Mouse (Mus musculus) hindbrain, embryonic 11.5 days (tissue): Measurements from ENCODE around the gene Cacna1d. TPM values are rescaled to one million over a fixed set of nuclear protein-coding genes. Genes with fewer than 3 reads are reported as not detected.
A peak's percentile ranks its signal among the peaks of the same experiment; 100 is the strongest.

Experiments used
- ATAC-seq: fragments of 200-750 bp; cut with Nextera tagmentation; 2 replicates; pipeline ENCODE4 v1.8.0; 2017; ENCODE audit warnings: mild to moderate bottlenecking, moderate TSS enrichment, moderate library complexity; ENCODE audit not compliant: low FRiP score
- DNase-seq: peaks from one replicate; pipeline ENCODE4 v3.0.0-alpha.2; 2015; ENCODE audit warnings: low spot score
- H3K27ac ChIP-seq: fragments of 300-500 bp; sonication (generic); 2 replicates; pipeline ENCODE4 v1.5.1; 2014; ENCODE audit warnings: mild to moderate bottlenecking, low read depth, low read length
- H3K27me3 ChIP-seq: fragments of 300-500 bp; sonication (generic); 2 replicates; pipeline ENCODE4 v1.6.1; 2014; ENCODE audit warnings: mild to moderate bottlenecking, low read length, moderate library complexity, mixed read lengths; ENCODE audit not compliant: control insufficient read depth, insufficient read depth
- H3K36me3 ChIP-seq: fragments of 300-500 bp; sonication (generic); 2 replicates; pipeline ENCODE4 v1.6.1; 2014; ENCODE audit warnings: mild to moderate bottlenecking, low read length, moderate library complexity, mixed read lengths; ENCODE audit not compliant: control insufficient read depth, insufficient read depth
- H3K4me1 ChIP-seq: fragments of 300-500 bp; sonication (generic); replicated peaks from 2 replicates; pipeline ENCODE4 v1.6.1; 2014; ENCODE audit warnings: low read length, mixed read lengths; ENCODE audit not compliant: control insufficient read depth, insufficient read depth
- H3K4me2 ChIP-seq: fragments of 300-500 bp; sonication (generic); replicated peaks from 2 replicates; pipeline ENCODE4 v1.6.1; 2014; ENCODE audit warnings: mild to moderate bottlenecking, low read depth, low read length
- H3K4me3 ChIP-seq: fragments of 300-500 bp; sonication (generic); 2 replicates; pipeline ENCODE4 v1.5.1; 2014; ENCODE audit warnings: low read depth, low read length
- H3K9ac ChIP-seq: fragments of 300-500 bp; sonication (generic); 2 replicates; pipeline ENCODE4 v1.6.1; 2014; ENCODE audit warnings: low read depth, low read length
- H3K9me3 ChIP-seq: fragments of 300-500 bp; sonication (generic); 2 replicates; pipeline ENCODE4 v1.6.1; 2016; ENCODE audit warnings: low read length; ENCODE audit not compliant: control insufficient read depth
- WGBS: fragments of 180-500 bp; shearing (Covaris S2); extraction: QIAGEN DNeasy Blood & Tissue Kit; methylation state at CpG from one replicate; pipeline ENCODE4 v1.1.7; 2014; 5-methylcytosine and 5-hydroxymethylcytosine counted together
- polyA plus RNA-seq: library from polyadenylated mRNA; unstranded; fragments of >200 nt; fragmentation: Nextera tagmentation; extraction: Ambion mirVana; gene quantifications from 2 replicates; pipeline ENCODE4 v1.2.1, GENCODE M21; 2014

The Cacna1d gene
- polyA plus RNA-seq, 1 experiment from 2014 or later = 2.9 TPM

- H3K27ac ChIP-seq = no peak overlapping the region
These were observed 164.2 kb downstream of the Cacna1d start for GRCm38 (mm10) chr14:30327051-30327450.

GRCm38 (mm10) chr14:30326226-30326625, 165.0 kb downstream of the Cacna1d start:
- DNase-seq (no peak), ATAC-seq (no peak)
- no peaks in the 10 kb centered on the region for H3K36me3 ChIP-seq
- H3K9ac ChIP-seq = no peak overlapping the region
- H3K27me3 ChIP-seq = no peaks in the 10 kb centered on the region
- H3K4me3 ChIP-seq = no peak overlapping the region
- H3K27ac ChIP-seq = no peak overlapping the region
- H3K4me2 ChIP-seq = no peak overlapping the region
- no peaks in the 10 kb centered on the region for H3K9me3 ChIP-seq
- WGBS = 72% methylated on average over 4 of the region's 4 CpGs
- H3K4me1 ChIP-seq = no peaks in the 10 kb centered on the region

More at GRCm38 (mm10) chr14:30327051-30327450, 164.2 kb downstream of the Cacna1d start:
- no peaks in the 10 kb centered on the region for H3K36me3 ChIP-seq
- no peak overlapping the region for H3K4me3 ChIP-seq
- H3K4me1 ChIP-seq = no peaks in the 10 kb centered on the region
- H3K9ac ChIP-seq = no peak overlapping the region
- no peaks in the 10 kb centered on the region for H3K27me3 ChIP-seq
- H3K4me2 ChIP-seq = no peak overlapping the region
- 37% methylated on average over 8 of the region's 8 CpGs for WGBS
- no peak for DNase-seq
- ATAC-seq = no peak
- no peaks in the 10 kb centered on the region for H3K9me3 ChIP-seq

- no peaks in the 10 kb centered on the region for H3K27me3 ChIP-seq
- no peaks in the 10 kb centered on the region for H3K36me3 ChIP-seq
- DNase-seq = no peak
- no peak overlapping the region for H3K4me3 ChIP-seq
- H3K4me2 ChIP-seq = no peak overlapping the region
- WGBS = 92% methylated on average over 5 of the region's 5 CpGs
- no peak overlapping the region for H3K27ac ChIP-seq
- no peaks in the 10 kb centered on the region for H3K9me3 ChIP-seq
- no peak overlapping the region for H3K9ac ChIP-seq
- ATAC-seq = no peak
- no peaks in the 10 kb centered on the region for H3K4me1 ChIP-seq
These were observed 166.3 kb downstream of the Cacna1d start for GRCm38 (mm10) chr14:30324994-30325393.

- no peak overlapping the region for H3K4me3 ChIP-seq
- H3K9ac ChIP-seq = no peak overlapping the region
- no peaks in the 10 kb centered on the region for H3K9me3 ChIP-seq
- no peak overlapping the region for H3K4me2 ChIP-seq
- H3K27me3 ChIP-seq = no peaks in the 10 kb centered on the region
- H3K4me1 ChIP-seq = no peaks in the 10 kb centered on the region
- ATAC-seq = no peak
- WGBS = 94% methylated on average over 9 of the region's 9 CpGs
- H3K27ac ChIP-seq = no peak overlapping the region
- no peak for DNase-seq
- no peaks in the 10 kb centered on the region for H3K36me3 ChIP-seq
These were observed 172.4 kb downstream of the Cacna1d start for GRCm38 (mm10) chr14:30318715-30319437.

- Histone ChIP-seq H3K4me3 (no peak overlapping the region), H3K27ac (no peak overlapping the region), H3K9ac (no peak overlapping the region), H3K9me3 (no peaks in the 10 kb centered on the region), H3K36me3 (no peaks in the 10 kb centered on the region), H3K4me2 (no peak overlapping the region), H3K27me3 (no peaks in the 10 kb centered on the region), H3K4me1 (no peaks in the 10 kb centered on the region)
- ATAC-seq (no peak), DNase-seq (no peak)
- 89% methylated on average over 12 of the region's 12 CpGs for WGBS
These were observed 173.0 kb downstream of the Cacna1d start for GRCm38 (mm10) chr14:30318293-30318692.

GRCm38 (mm10) chr14:30317616-30318015, 173.6 kb downstream of the Cacna1d start:
- whole genome bisulfite sequencing = 85% methylated on average over 10 of the region's 10 CpGs
- no peak overlapping the region for H3K9ac ChIP-seq
- ATAC-seq (no peak), DNase-seq (no peak)
- H3K27ac ChIP-seq = no peak overlapping the region
- H3K36me3 ChIP-seq = no peaks in the 10 kb centered on the region
- no peak overlapping the region for H3K4me2 ChIP-seq
- H3K4me1 ChIP-seq = no peaks in the 10 kb centered on the region
- no peak overlapping the region for H3K4me3 ChIP-seq
- no peaks in the 10 kb centered on the region for H3K27me3 ChIP-seq
- H3K9me3 ChIP-seq = no peaks in the 10 kb centered on the region

- Histone ChIP-seq H3K36me3 (no peaks in the 10 kb centered on the region), H3K4me3 (no peak overlapping the region), H3K27ac (no peak overlapping the region), H3K27me3 (no peaks in the 10 kb centered on the region), H3K4me1 (no peaks in the 10 kb centered on the region), H3K9ac (no peak overlapping the region), H3K4me2 (no peak overlapping the region), H3K9me3 (no peaks in the 10 kb centered on the region)
- ATAC-seq = no peak
- WGBS = 71% methylated on average over 13 of the region's 13 CpGs
- DNase-seq = no peak
These were observed 179.9 kb downstream of the Cacna1d start for GRCm38 (mm10) chr14:30311206-30311889.

- Histone ChIP-seq H3K4me2 (no peak overlapping the region), H3K4me3 (no peak overlapping the region), H3K27me3 (no peaks in the 10 kb centered on the region), H3K27ac (no peak overlapping the region), H3K9me3 (no peaks in the 10 kb centered on the region), H3K36me3 (no peaks in the 10 kb centered on the region), H3K9ac (no peak overlapping the region), H3K4me1 (no peaks in the 10 kb centered on the region)
- no peak for ATAC-seq
- DNase-seq = no peak
- WGBS = 88% methylated on average over 10 of the region's 10 CpGs
These were observed 181.0 kb downstream of the Cacna1d start for GRCm38 (mm10) chr14:30310236-30310635.

- H3K4me1 ChIP-seq = no peaks in the 10 kb centered on the region
- no peaks in the 10 kb centered on the region for H3K9me3 ChIP-seq
- DNase-seq = peak; percentile 18
- no peak overlapping the region for H3K4me2 ChIP-seq
- WGBS = 66% methylated on average over 6 of the region's 6 CpGs
- H3K36me3 ChIP-seq = no peaks in the 10 kb centered on the region
- no peak overlapping the region for H3K27ac ChIP-seq
- H3K9ac ChIP-seq = no peak overlapping the region
- H3K27me3 ChIP-seq = no peaks in the 10 kb centered on the region
- no peak overlapping the region for H3K4me3 ChIP-seq
- no peak for ATAC-seq
These were observed 185.0 kb downstream of the Cacna1d start for GRCm38 (mm10) chr14:30306221-30306620.
